Mouse (Mus musculus) C2C12 (cell line): ENCODE data around the gene Gucy1b2.

Experiments used
- CEBPB ChIP-seq: IDR thresholded peaks from one replicate; pipeline ENCODE4 v1.6.1; 2011; ENCODE audit warnings: low read depth, mild to moderate bottlenecking, control low read depth, moderate library complexity
- CTCF ChIP-seq: IDR thresholded peaks from one replicate; pipeline ENCODE4 v1.5.1; 2011; ENCODE audit not compliant: control insufficient read depth, insufficient read depth, insufficient read length
- FOSL1 ChIP-seq: IDR thresholded peaks from one replicate; pipeline ENCODE4 v1.8.0; 2011; ENCODE audit warnings: mild to moderate bottlenecking, low read length; ENCODE audit not compliant: poor library complexity, insufficient read depth, severe bottlenecking
- MAX ChIP-seq: IDR thresholded peaks from one replicate; pipeline ENCODE4 v1.6.1; 2011; ENCODE audit warnings: mild to moderate bottlenecking, control low read depth
- MYOD1 ChIP-seq: IDR thresholded peaks from one replicate; pipeline ENCODE4 v1.6.1; 2011; ENCODE audit warnings: low read depth; ENCODE audit not compliant: control insufficient read depth, insufficient read length
- MYOG ChIP-seq: IDR thresholded peaks from one replicate; pipeline ENCODE4 v1.6.1; 2011; ENCODE audit not compliant: control insufficient read depth, insufficient read length; ENCODE audit errors: extremely low read depth
- USF1 ChIP-seq: IDR thresholded peaks from one replicate; pipeline ENCODE4 v1.6.1; 2011; ENCODE audit warnings: low read depth, mild to moderate bottlenecking, control low read depth, moderate library complexity

GRCm38 (mm10) chr14:62474481-62474880 lies 18.4 kb upstream of the Gucy1b2 start:
- TF ChIP-seq CTCF = no peak
- TF ChIP-seq FOSL1 = no peak
- no peak for TF ChIP-seq CEBPB
- TF ChIP-seq MYOD1 = no peak
- TF ChIP-seq USF1 = no peak
- TF ChIP-seq MAX = no peak
- no peak for TF ChIP-seq MYOG
